Mouse (Mus musculus): ENCODE results near the gene Tbrg4. TPM values are rescaled to one million over a fixed set of nuclear protein-coding genes. Genes with fewer than 3 reads are reported as not detected.

The Tbrg4 gene
- polyA plus RNA-seq, 1 experiment from 2014 or later, result 38.8 TPM

GRCm38 (mm10) chr11:6588295-6588694 is 37.6 kb downstream of the Tbrg4 start:
- Histone ChIP-seq H3K9ac (no peak overlapping the region), H3K27me3 (no peaks in the 10 kb centered on the region), H3K36me3 (peaks cover 57% of the 10 kb centered on the region; the same call in 1 of the 2 replicates), H3K4me1 (replicated peaks) (peaks cover 18% of the 10 kb centered on the region), H3K4me2 (no peak overlapping the region), H3K4me3 (no peak overlapping the region), H3K27ac (no peak overlapping the region), H3K9me3 (replicated peaks) (no peaks in the 10 kb centered on the region)
- no peak for ATAC-seq (replicated peaks; ENCODE audit: insufficient number of reproducible peaks, insufficient read depth, low FRiP score, low read depth)
- 83% methylated on average over 7 of the region's 7 CpGs for WGBS

GRCm38 (mm10) chr11:6587249-6587940 is 38.5 kb downstream of the Tbrg4 start:
- 71% methylated on average over 7 of the region's 7 CpGs for WGBS
- ATAC-seq (replicated peaks; ENCODE audit: insufficient number of reproducible peaks, insufficient read depth, low FRiP score, low read depth), result no peak
- Histone ChIP-seq H3K9me3 (replicated peaks) (no peaks in the 10 kb centered on the region), H3K4me1 (replicated peaks) (peaks cover 18% of the 10 kb centered on the region), H3K27me3 (no peaks in the 10 kb centered on the region), H3K36me3 (peaks cover 48% of the 10 kb centered on the region; the same call in 1 of the 2 replicates), H3K9ac (no peak overlapping the region), H3K4me2 (no peak overlapping the region), H3K27ac (peak overlapping the region; percentile 8), H3K4me3 (no peak overlapping the region)

DNA sequence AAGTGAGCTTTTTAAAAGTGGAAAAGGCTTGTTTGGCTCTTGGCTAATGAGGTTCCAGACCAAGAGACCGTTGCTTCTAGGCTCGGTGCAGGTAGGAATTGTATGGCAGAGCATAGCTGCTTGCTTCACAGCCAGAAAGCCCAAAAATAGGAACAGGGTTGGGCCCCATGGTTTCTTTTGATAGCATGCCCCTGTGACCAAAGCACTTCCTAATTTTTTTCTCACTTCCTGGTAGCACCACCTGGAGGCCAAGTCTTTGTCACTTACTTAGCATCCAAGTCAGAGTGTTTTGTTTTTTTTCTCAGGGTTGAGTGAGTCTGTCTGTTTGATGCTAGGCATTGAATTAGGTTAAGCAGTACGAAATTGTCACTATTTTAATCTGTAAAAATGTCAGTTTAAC is 39.2 kb downstream of the Tbrg4 start:
- no peak overlapping the region for H3K9ac ChIP-seq
- no peaks in the 10 kb centered on the region for H3K27me3 ChIP-seq
- H3K36me3 ChIP-seq, result peaks cover 41% of the 10 kb centered on the region; the same call in 1 of the 2 replicates
- WGBS, result 53% methylated on average over 3 of the region's 3 CpGs
- H3K4me2 ChIP-seq, result no peak overlapping the region
- H3K4me3 ChIP-seq, result no peak overlapping the region
- peak overlapping the region; percentile 8; the same call in 1 of the 2 replicates for H3K27ac ChIP-seq
- no peak for ATAC-seq (replicated peaks; ENCODE audit: insufficient number of reproducible peaks, insufficient read depth, low FRiP score, low read depth)
- peaks cover 18% of the 10 kb centered on the region for H3K4me1 ChIP-seq (replicated peaks)
- H3K9me3 ChIP-seq (replicated peaks), result no peaks in the 10 kb centered on the region

GRCm38 (mm10) chr11:6585748-6586147 is 40.1 kb downstream of the Tbrg4 start:
- no peaks in the 10 kb centered on the region for H3K27me3 ChIP-seq
- H3K9ac ChIP-seq, result no peak overlapping the region
- H3K36me3 ChIP-seq, result peaks cover 32% of the 10 kb centered on the region; the same call in 1 of the 2 replicates
- 92% methylated on average over 8 of the region's 8 CpGs for WGBS
- H3K27ac ChIP-seq, result no peak overlapping the region
- H3K4me1 ChIP-seq (replicated peaks), result peaks cover 18% of the 10 kb centered on the region
- H3K4me3 ChIP-seq, result no peak overlapping the region
- no peak for ATAC-seq (replicated peaks; ENCODE audit: insufficient number of reproducible peaks, insufficient read depth, low FRiP score, low read depth)
- no peak overlapping the region for H3K4me2 ChIP-seq
- H3K9me3 ChIP-seq (replicated peaks), result no peaks in the 10 kb centered on the region

- Histone ChIP-seq H3K9me3 (replicated peaks) (no peaks in the 10 kb centered on the region), H3K4me1 (replicated peaks) (peaks cover 12% of the 10 kb centered on the region), H3K27ac (no peak overlapping the region), H3K9ac (no peak overlapping the region), H3K36me3 (peaks cover 14% of the 10 kb centered on the region; the same call in 1 of the 2 replicates), H3K27me3 (no peaks in the 10 kb centered on the region), H3K4me3 (no peak overlapping the region), H3K4me2 (no peak overlapping the region)
- ATAC-seq (replicated peaks; ENCODE audit: insufficient number of reproducible peaks, insufficient read depth, low FRiP score, low read depth), result no peak
- WGBS, result 84% methylated on average over 2 of the region's 2 CpGs
Measured at GRCm38 (mm10) chr11:6581560-6581959, 44.3 kb downstream of the Tbrg4 start.

- H3K4me3 ChIP-seq, result no peak overlapping the region
- no peak overlapping the region for H3K27ac ChIP-seq
- ATAC-seq (replicated peaks; ENCODE audit: insufficient number of reproducible peaks, insufficient read depth, low FRiP score, low read depth), result no peak
- H3K9ac ChIP-seq, result no peak overlapping the region
- no peaks in the 10 kb centered on the region for H3K9me3 ChIP-seq (replicated peaks)
- H3K4me2 ChIP-seq, result no peak overlapping the region
- 0 out of 2 replicates have a peak, but pooled peaks cover 2% of the 10 kb centered on the region for H3K4me1 ChIP-seq (replicated peaks)
- H3K27me3 ChIP-seq, result no peaks in the 10 kb centered on the region
- H3K36me3 ChIP-seq, result peaks cover 12% of the 10 kb centered on the region; the same call in 1 of the 2 replicates
- 54% methylated on average over 4 of the region's 4 CpGs for WGBS
Measured at GRCm38 (mm10) chr11:6580065-6580750, 45.7 kb downstream of the Tbrg4 start.

DNA sequence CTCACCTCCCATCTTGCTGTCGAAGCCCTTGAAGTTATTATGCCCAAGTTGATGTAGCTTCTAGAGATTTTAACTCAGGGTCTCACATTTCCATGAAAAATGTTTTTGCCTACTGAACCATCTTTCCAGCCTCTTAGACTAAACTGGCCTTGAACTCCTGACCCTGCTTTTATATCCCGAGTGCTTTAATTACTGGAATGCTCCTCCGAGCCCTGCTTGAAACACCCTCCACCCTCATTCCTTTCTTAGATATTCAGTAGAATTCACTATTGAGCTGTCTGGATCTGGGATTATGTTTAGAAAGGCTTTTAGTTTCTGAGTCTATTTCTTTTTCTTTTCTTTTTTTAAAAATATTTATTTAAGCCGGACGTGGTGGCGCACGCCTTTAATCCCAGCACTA is 46.5 kb downstream of the Tbrg4 start:
- Histone ChIP-seq H3K9ac (no peak overlapping the region), H3K36me3 (peaks cover 6% of the 10 kb centered on the region; the same call in 1 of the 2 replicates), H3K27ac (no peak overlapping the region), H3K4me1 (replicated peaks) (0 out of 2 replicates have a peak, but pooled peaks cover 2% of the 10 kb centered on the region), H3K4me2 (no peak overlapping the region), H3K9me3 (replicated peaks) (no peaks in the 10 kb centered on the region), H3K27me3 (no peaks in the 10 kb centered on the region), H3K4me3 (no peak overlapping the region)
- WGBS, result 89% methylated on average over 7 of the region's 7 CpGs
- ATAC-seq (replicated peaks; ENCODE audit: insufficient number of reproducible peaks, insufficient read depth, low FRiP score, low read depth), result no peak

- no peak overlapping the region for H3K9ac ChIP-seq
- 83% methylated on average over 3 of the region's 3 CpGs for WGBS
- no peaks in the 10 kb centered on the region for H3K27me3 ChIP-seq
- 0 out of 2 replicates have a peak, but pooled peaks cover 8% of the 10 kb centered on the region for H3K36me3 ChIP-seq
- 0 out of 2 replicates have a peak, but pooled peaks cover 2% of the 10 kb centered on the region for H3K4me1 ChIP-seq (replicated peaks)
- no peak overlapping the region for H3K27ac ChIP-seq
- no peak overlapping the region for H3K4me2 ChIP-seq
- ATAC-seq (replicated peaks; ENCODE audit: insufficient number of reproducible peaks, insufficient read depth, low FRiP score, low read depth), result no peak
- H3K4me3 ChIP-seq, result no peak overlapping the region
- H3K9me3 ChIP-seq (replicated peaks), result no peaks in the 10 kb centered on the region
Measured at GRCm38 (mm10) chr11:6576151-6576550, 49.7 kb downstream of the Tbrg4 start.

- no peaks in the 10 kb centered on the region for H3K27me3 ChIP-seq
- H3K27ac ChIP-seq, result no peak overlapping the region
- WGBS, result 40% methylated on average over 3 of the region's 3 CpGs
- no peak overlapping the region for H3K9ac ChIP-seq
- H3K4me2 ChIP-seq, result no peak overlapping the region
- H3K36me3 ChIP-seq, result 0 out of 2 replicates have a peak, but pooled peaks cover 3% of the 10 kb centered on the region
- no peak for ATAC-seq (replicated peaks; ENCODE audit: insufficient number of reproducible peaks, insufficient read depth, low FRiP score, low read depth)
- no peak overlapping the region for H3K4me3 ChIP-seq
- peaks cover 18% of the 10 kb centered on the region for H3K4me1 ChIP-seq (replicated peaks)
- H3K9me3 ChIP-seq (replicated peaks), result no peaks in the 10 kb centered on the region
Measured at GRCm38 (mm10) chr11:6569410-6569777, 56.5 kb downstream of the Tbrg4 start.

DNA sequence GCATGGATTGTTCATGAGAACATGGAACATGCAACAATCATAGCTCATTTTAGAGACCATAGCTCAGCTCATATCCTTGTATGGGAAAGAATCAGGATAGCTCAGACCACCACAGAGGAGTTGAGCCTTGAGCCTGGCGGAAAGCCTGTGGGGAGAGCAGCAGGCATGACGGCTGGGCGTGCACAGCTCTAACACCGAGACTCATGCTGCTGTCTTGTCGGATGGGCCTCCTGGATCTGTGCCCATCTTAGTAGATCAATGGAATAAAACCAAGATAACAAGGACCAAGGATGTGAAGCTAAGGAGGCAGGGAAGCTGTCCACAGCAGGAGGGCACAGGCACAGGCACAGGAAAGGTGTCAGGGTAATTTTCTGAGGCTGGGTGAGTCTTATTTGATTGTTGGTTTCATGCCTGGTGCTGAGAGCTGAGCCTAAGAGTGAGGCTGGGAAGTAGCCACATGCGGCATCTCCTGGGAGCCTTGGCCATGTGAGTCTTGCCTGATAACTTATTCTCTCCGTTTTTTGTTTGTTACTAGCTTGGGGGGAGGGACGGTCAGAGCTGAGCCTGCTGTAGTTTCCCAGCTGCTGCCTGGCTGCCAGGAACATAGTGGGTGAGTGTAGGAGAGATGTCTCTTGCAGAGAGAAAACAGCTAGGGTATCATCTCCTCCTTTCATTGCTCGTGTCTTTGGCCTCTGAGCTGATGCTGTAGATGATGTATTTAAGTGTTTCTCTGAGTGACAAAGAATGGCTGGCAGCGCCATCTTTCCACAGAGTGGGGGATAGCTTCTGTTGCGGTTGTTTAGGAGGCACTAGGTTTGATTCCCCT is 57.1 kb downstream of the Tbrg4 start:
- no peak for ATAC-seq (replicated peaks; ENCODE audit: insufficient number of reproducible peaks, insufficient read depth, low FRiP score, low read depth)
- no peaks in the 10 kb centered on the region for H3K27me3 ChIP-seq
- H3K9me3 ChIP-seq (replicated peaks), result no peaks in the 10 kb centered on the region
- no peak overlapping the region for H3K9ac ChIP-seq
- H3K4me2 ChIP-seq, result no peak overlapping the region
- WGBS, result 54% methylated on average over 11 of the region's 11 CpGs
- peak overlapping the region; percentile 28; the same call in 1 of the 2 replicates for H3K27ac ChIP-seq
- H3K4me1 ChIP-seq (replicated peaks), result peaks cover 22% of the 10 kb centered on the region
- 0 out of 2 replicates have a peak, but pooled peaks cover 3% of the 10 kb centered on the region for H3K36me3 ChIP-seq
- H3K4me3 ChIP-seq, result no peak overlapping the region

DNA sequence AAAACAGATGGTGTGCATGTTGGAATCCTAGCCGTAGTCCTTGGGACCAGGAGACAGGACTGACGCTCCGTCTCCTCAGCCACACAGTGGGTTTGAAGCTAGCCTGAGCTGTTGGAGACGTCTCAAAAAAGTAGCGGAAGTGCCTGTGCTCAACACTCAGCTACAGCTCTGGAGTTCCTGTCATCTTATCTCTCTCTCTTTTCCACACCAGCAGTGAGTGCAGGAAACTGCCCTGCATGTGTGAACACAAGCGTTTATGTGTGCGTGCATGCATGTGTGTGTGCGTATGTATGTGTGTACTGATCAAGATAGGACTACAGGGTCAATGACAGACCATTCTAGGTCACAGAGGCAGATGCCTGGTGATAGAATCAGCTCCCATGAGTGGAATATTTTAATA is 57.9 kb downstream of the Tbrg4 start:
- no peaks in the 10 kb centered on the region for H3K27me3 ChIP-seq
- 0 out of 2 replicates have a peak, but pooled peaks have one; percentile 47 for ATAC-seq (replicated peaks; ENCODE audit: insufficient number of reproducible peaks, insufficient read depth, low FRiP score, low read depth)
- no peak overlapping the region for H3K4me3 ChIP-seq
- no peaks in the 10 kb centered on the region for H3K9me3 ChIP-seq (replicated peaks)
- WGBS, result 40% methylated on average over 8 of the region's 8 CpGs
- H3K27ac ChIP-seq, result no peak overlapping the region
- H3K36me3 ChIP-seq, result 0 out of 2 replicates have a peak, but pooled peaks cover 3% of the 10 kb centered on the region
- H3K4me1 ChIP-seq (replicated peaks), result peaks cover 28% of the 10 kb centered on the region
- no peak overlapping the region for H3K9ac ChIP-seq
- H3K4me2 ChIP-seq, result no peak overlapping the region

All from heart, embryonic 15.5 days (tissue).